Mouse (Mus musculus): ENCODE measurements around the gene Tcf15. TPM values are rescaled to one million over a fixed set of nuclear protein-coding genes. Genes with fewer than 3 reads are reported as not detected.

Gene Tcf15
- 10 to 100 TPM; 39.7 to 50.1 TPM for total RNA-seq (2021)

DNA sequence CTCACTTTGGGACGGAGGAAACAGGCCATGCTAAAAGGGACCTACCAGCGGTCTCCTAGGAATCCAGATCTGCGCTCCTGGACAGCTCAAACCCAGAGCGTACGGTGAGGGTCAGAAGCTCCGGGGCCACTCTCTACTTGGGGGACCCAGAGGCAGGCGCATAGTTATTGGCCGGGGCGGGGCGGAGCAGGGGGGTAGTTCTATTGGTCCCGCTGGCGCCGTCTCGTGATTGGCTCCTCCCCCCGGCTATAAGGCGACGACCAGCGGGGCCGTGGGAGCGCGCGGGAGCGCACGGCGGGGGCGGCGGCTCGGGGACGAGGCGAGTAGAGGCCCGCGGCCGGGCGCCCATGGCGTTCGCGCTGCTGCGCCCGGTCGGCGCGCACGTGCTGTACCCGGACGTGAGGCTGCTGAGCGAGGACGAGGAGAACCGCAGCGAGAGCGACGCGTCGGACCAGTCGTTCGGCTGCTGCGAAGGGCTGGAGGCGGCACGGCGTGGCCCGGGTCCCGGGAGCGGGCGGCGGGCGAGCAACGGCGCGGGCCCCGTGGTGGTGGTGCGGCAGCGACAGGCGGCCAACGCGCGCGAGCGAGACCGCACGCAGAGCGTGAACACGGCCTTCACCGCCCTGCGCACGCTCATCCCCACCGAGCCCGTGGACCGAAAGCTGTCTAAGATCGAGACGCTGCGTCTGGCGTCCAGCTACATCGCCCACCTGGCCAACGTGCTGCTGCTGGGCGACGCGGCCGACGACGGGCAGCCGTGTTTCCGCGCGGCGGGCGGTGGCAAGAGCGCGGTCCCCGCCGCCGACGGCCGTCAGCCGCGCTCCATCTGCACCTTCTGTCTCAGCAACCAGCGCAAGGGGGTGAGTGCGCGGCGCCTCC lies at the start of gene Tcf15:
Tcf15 (plus strand) TSS at position 283 of the 879 bp plus-strand sequence.
- intact Hi-C loops (cut with DNase I): loop anchor here (2.0 kb wide), 2 partner anchors 33 to 47 kb away; no protein-coding TSS in a partner anchor
- peak; percentile 79 to 82 for DNase-seq

DNA sequence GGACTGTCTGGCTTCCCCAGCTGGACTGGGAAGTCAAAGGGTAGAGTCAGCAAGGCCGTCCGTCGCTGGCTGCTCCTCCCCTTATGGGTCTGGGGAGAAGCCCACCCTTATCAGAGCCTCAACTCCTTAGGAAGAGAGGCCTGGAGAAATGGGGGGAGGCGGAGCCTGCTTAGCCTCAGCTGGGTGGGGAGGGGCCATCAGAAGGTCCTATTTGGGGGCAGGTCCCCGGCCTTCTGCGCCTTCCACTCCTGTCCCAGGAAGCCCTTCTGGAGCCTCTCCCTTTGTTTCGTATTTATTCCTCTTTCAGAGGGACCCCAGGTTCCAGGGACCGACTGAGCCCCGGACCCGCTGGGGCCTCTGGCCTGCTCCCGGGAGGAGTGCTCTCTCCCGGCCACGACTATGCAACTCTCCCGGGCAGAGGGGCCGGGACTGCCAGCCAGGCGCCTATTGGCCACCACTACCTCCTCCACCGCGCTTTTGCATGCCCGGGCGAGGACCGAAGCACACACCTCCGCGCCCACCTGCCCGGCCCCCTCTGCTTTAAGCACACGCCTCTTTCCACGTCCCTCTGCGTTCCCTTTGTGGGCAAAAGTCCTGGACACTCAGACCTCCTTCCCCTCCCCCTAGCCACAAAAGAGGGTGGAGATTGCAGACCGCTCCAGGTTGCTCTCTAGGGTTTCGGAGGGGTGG lies 48.4 kb upstream of the Tcf15 start:
- DNase-seq: no peak
- intact Hi-C loops (cut with DNase I): no loop called here

DNA sequence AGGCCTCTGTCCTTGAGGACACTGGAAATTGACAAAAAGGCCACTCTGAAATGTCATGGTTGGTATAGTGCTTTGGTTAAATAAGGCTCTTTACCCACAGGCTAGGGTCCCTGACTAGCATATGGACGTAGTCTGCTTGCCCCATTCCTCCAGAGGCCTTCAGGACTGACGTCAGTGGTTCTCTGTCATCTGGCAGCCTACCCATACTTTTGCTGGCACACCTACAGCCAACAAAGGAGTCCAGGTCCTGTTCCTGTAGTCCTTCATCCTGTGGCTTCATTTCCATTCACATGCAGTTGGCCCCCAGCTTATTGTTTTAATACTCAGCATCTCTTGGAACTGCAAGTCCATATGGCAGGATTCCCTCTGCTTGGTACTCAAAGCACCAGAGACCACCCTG lies 46.4 kb upstream of the Tcf15 start:
- no peak for DNase-seq
- intact Hi-C loops (cut with DNase I): no loop called here

DNA sequence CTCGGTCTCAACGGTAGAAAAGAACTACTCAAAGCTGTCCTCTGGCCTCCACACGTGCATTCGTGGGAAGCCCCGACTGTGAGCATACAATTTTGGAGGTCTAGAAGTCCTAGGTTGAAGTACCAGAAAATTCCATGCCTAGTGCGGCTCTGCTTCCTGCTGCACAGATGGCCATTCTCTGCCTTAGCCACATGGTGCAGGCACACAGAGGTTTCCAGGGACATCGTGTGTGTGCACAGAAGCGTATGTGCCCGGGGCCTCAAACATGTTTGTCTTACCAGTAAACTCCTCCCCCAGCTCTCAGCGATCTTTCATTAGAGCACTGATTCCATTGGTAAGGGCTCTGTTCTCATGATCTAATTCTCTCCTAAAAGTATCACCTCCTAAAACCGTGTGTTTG lies 45.4 kb upstream of the Tcf15 start:
- intact Hi-C loops (cut with DNase I): no loop called here
- DNase-seq: no peak

DNA sequence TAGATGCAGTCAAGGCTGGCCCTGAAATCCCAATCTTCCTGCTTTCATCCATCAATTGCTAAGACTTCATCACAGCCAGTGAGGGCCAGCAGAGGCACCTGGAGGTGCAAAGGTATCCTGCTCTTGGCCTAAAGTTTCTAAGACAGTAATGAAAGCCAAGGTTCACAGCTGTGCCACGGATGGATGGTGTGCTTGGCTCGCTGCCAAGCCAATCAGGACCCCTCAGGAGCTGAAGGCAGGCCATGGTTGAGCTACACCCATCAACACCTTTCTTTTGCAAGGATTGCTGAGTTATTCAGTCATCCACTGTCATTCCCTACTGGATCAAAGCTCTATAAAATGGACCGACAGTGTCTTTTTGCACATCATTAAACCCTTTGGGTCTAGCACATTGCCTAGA lies 43.8 kb upstream of the Tcf15 start:
- no peak for DNase-seq
- intact Hi-C loops (cut with DNase I): no loop called here

DNA sequence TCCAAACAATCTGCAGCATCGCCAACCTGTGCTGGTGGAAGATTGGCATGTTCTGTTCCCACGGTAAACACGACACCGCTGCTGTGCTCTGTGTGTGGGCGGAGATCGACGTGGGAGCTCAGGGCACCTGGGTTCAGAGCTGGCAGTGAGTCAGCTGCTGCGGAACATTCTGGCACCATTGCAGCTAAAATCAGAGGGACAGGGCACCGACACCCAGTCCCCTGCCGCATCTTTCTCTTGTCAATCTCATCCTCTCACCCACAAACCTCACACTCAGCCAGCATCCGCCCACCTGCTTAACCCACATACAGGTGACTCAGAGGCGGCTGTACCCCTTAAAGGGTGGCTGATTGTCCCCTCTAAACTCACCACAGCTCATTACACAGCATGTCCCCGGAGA lies 41.6 kb upstream of the Tcf15 start:
- no peak for DNase-seq
- intact Hi-C loops (cut with DNase I): no loop called here

DNA sequence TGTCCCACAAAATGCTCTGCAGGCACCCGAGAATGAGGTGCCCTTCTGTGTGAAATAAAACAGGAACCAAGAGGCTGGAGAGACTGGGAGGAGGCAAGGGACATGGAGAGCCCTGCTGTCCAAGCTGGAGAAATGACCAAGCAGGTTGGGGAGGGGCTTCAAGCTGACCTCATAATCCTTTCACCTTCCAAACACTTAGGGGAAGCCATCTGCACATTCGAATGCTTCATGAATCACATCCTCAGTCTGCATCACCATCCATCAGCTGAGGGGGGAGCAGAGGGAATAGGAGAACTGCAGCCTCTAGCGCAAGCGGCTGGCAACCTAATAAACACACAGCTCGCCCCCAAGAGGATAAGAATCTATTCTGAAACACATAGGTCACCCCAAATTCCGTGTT lies 41.0 kb upstream of the Tcf15 start:
- intact Hi-C loops (cut with DNase I): no loop called here
- DNase-seq: no peak

DNA sequence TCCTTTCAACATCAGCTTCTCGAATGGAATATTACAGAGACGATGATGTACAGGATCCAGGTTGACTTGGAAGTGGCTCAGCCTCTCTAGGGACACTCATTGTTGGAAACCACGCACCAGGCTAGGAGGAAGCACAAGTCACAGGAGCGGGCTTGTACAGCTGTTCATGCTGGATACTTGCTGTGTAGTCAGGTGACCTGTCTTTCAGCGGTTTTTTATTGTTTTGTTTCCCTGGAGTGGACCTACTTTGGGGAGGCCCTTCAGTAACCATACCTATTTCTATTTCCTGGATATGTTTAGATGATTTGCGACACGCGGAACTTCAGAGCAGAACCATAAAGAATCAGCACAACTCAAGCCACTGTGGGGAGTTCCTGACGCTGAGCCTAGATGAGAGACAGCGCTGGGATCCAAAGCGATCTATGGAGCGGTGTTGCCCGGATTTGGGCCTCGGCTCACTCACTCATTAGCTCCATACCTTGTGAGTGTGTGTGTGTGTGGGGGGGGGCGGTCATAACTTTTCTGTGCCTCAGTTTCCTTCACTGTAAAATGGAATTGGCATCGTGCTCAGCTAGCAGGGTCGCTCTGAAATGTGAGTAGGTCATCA lies 38.5 kb upstream of the Tcf15 start:
- DNase-seq: no peak
- intact Hi-C loops (cut with DNase I): loop anchor here (2.0 to 5.0 kb wide), 3 partner anchors 16 to 262 kb away; no protein-coding TSS in a partner anchor

DNA sequence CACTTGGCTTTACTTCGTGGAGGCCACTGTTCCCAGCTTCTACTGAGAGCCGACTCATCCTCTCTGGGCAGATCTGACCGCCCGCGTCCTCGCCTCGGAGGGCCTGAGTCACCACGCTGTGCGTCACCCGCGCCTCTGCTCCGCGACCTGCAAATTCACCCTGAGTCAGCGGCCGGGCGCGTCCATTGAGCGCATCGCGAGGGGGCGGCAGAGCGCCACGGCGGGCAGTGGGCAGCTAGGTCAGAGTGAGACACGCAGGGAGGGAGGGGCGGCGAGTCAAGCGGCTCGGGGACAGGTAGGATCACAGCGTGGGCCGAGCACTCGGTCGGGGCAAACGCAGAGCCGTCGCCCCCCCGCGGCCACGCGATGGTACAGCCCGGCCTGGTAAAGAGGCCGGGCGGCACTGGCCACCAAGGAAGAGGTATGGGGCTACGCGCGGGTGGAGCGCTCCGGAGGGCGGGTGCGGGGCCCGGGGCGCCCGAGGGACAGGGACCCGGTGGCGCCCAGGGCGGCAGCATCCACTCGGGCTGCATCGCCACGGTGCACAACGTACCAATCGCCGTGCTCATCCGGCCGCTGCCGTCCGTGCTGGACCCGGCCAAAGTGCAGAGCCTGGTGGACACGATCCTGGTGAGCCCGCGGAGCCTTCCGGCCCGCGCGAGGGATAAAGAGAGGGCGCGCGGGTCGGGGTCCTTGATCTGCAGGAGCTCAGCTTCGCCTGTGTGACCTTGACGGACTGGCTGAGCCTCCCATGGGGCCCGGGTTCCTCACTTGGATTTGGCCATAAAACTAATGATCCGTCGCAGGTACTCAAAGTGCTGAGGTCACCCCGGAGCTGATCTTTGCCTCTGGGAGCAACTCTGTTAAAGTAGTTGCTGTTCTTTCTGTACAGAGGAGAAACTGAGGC lies 37.8 kb upstream of the Tcf15 start, which contains the start of gene Srxn1:
Srxn1 (plus strand) TSS at position 199 of the 907 bp plus-strand sequence.
- DNase-seq: peak; percentile 85 to 93
- intact Hi-C loops (cut with DNase I): loop anchor here (2.0 to 5.0 kb wide), 4 partner anchors 17 to 262 kb away; no protein-coding TSS in a partner anchor

DNA sequence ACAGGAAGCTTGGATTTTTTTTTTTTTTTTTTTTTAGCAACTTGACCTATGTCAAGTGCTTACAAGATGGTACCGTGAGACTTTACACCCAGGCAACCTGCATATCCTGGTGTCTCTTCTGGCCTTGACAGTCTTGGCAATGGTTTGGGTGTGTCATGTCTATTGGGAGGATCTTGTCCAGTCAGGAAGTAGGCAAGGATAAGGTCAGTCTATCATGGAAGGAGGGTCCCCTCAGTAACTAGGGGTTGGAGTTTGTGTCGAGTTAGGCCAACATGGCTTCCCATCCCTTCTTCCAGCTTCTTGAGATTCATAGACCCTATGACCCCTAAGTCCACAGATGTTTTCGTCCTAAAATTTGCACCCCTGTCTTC lies 37.2 kb upstream of the Tcf15 start:
- no peak for DNase-seq
- intact Hi-C loops (cut with DNase I): loop anchor here (2.0 to 5.0 kb wide), 3 partner anchors 77 to 261 kb away; no protein-coding TSS in a partner anchor

DNA sequence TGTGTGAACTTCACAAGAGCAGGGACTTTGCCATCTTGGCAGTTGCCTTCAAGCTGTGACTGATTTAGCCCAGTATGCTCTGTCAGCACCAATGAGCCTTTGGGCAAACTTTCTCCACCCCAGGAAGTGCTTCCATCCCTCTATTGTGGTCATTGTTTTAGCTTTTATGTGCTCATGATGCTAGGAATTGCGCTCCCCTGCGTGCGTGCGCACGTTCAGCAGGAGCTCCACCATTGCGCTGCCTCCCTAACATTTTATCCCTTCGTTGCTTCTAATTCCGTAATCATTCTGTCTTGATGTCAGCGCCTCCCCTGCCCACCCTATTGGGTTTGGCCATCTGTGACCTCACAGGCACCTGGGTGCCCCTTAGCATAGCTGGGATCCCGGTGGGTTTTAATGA lies 36.8 kb upstream of the Tcf15 start:
- intact Hi-C loops (cut with DNase I): loop anchor here (2.0 to 5.0 kb wide), 3 partner anchors 78 to 261 kb away; no protein-coding TSS in a partner anchor
- no peak for DNase-seq

DNA sequence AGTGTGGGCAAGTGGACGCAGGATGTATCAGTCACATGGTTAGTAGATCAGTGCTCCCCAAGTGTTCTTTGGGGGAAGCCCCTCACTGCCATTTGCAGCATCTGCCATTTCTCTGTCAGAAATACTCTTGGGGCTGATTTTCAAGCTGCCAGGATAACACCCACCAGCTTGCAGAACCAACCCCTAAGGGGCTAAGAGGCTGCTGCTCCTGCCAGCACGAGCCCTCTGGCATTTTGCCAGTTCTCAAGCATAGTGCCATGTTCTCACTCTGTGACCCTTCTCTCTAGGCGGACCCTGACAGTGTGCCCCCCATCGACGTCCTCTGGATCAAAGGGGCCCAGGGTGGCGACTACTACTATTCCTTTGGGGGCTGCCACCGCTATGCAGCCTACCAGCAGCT lies 34.7 kb upstream of the Tcf15 start:
- intact Hi-C loops (cut with DNase I): loop anchor here (5.0 kb wide), 2 partner anchors 239 to 259 kb away; no protein-coding TSS in a partner anchor

DNA sequence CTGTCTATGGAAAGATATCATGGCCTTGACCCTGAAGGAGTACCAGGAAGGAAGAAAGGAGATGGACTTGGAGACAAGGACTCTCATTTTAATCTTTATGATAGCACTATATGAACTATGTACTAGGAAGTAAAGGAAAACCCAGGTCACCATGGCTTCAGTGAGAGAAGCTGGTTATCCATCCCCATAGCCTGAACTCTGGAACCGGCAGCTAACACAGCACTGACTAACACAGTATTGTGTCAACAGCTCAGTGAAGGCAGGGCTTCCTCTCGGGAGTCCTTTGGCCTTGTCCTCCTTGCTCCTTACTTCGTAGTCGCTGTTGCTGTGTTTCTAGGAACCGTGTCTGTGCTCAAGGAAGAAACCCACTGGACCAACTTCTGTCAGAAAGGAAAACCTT lies 34.0 kb upstream of the Tcf15 start:
- DNase-seq: no peak
- intact Hi-C loops (cut with DNase I): loop anchor here (5.0 kb wide), 2 partner anchors 238 to 258 kb away; no protein-coding TSS in a partner anchor

More for the DNA sequence above, 34.7 kb upstream of the Tcf15 start:
- no peak for DNase-seq

DNA sequence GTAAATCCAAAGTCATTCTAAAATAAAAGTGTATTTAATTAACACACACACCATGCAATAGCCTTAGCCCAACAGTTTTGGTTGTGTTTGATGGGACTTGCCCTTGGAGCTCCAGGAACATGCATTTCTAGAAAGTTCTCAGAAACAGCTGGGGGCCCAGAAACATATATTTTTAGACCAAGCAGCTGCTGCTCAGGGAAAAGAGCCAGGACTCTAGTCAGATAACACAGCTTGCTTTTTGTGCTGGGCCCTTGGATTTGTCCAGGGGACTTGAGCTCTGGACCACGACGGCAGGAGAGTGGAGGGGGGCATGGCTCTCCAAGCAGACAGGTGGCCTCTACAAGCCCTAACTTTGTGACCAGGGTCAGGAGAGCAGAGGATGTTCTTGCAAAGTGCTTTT lies 32.0 kb upstream of the Tcf15 start:
- DNase-seq: no peak
- intact Hi-C loops (cut with DNase I): loop anchor here (1.0 kb wide), 1 partner anchor 86 kb away; no protein-coding TSS in a partner anchor

DNA sequence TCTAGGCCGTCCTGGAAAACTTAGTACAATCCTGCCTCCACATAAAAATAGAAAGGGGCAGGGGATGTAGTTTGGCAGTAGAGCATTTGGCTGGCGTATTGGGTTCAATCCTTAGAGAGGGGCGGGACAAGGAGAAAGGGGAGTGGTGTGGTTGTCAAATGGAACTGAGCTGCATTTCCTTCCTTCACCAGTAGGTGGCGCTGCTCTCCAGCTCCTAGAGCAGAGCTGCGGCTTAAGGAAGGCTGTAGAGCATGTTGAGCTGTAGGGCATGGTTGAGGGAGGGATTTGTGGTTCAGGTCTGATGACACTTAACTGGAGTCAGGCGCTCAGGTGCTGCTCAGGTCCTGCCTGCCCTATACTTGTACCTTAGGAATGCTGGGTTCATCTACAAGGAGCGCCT lies 31.4 kb upstream of the Tcf15 start:
- intact Hi-C loops (cut with DNase I): loop anchor here (1.0 to 2.0 kb wide), 2 partner anchors 35 to 85 kb away; no protein-coding TSS in a partner anchor

DNA sequence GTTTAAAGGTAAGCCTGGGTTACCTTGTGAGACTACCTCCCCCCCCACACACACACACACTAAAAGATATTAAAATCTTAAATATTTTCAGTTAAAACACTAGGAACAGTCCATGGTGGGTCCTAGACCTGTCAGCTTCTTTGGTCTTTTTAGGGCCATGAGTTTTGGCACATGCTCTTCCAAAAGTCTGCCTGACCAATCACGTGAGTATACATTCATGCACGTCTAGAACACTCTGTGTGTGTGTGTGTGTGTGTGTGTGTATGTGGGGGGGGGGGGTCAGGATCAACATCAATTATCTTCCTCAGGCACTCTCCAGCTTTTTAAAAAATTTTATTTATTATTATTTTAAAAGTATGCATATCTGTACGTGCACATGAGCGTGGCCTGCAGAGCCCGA lies 30.9 kb upstream of the Tcf15 start:
- intact Hi-C loops (cut with DNase I): loop anchor here (2.0 kb wide), 1 partner anchor 34 kb away; no protein-coding TSS in a partner anchor
- DNase-seq: no peak

More for the DNA sequence above, 31.4 kb upstream of the Tcf15 start:
- peak; percentile 91 to 97 for DNase-seq

DNA sequence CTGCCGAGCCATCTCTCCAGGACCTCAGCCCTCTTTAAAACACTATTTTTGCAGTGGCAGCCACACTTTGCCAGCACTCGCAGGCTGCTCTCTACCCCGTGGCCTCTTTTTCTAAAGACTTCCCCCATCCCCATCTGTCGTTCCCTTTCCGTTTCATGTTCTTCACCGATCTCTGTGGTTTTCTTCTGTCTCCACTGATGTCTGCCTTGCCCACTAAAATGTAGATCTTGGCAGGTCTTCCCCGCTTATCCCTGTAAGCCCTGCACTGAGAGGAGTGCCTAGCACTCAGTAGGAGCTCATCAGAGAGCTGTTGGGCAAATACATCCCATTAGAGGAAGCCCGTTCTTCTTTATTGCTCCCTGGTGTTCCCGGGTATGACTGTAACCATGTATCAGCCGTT lies 30.4 kb upstream of the Tcf15 start:
- DNase-seq: no peak
- intact Hi-C loops (cut with DNase I): loop anchor here (2.0 kb wide), 1 partner anchor 34 kb away; no protein-coding TSS in a partner anchor

DNA sequence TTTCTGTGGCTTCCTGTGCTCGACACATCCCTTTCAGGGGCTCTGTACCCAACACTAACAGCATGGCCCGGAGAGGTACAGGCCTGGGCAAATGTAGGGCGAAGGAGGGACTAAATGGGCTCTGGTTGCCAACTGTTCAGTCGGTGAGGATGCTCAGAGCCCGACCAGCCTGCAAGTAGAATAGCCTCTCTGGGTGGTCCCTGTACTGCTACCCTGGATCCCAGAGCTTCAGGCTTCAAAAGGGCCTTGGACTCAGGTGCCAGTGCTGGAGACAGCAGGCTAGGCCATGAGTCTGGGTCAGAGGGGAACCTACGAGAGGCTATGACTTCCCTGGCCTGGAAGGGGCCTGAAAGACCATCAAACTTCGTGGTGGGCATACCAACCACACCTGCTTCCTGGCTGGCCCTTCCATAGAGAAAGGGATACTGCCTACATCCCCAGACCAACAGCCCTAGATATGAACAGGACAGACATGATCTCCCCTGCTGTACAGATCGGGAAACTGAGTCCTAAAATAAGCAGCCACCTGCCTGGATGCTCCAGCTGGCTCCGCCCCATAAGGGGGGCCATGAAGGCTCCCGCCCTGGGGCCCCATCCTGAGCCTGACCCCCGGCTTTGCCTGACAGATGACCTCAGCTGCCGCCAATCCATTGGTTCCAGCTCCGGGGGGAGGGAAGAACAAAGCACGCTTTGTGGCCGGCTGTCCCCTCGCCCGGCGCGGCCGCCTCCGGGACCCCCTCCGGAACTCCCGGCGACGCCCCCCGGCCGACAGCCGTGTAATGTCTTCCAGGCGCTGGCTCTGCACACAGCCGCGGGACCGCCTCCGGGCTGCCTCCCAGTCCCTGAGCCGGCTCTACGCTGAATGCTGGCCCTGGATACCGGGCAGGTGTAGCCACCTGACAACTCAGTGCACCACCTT lies 29.0 kb upstream of the Tcf15 start:
- DNase-seq: no peak
- intact Hi-C loops (cut with DNase I): no loop called here
